Mouse (Mus musculus) left cerebral cortex, adult 8-10 months (tissue): ENCODE measurements around the gene Ctnnb1. TPM values are rescaled to one million over a fixed set of nuclear protein-coding genes. Genes with fewer than 3 reads are reported as not detected.

Experiments
- DNase-seq, 2 experiments: peaks; one replicate each; pipeline ENCODE4 v3.0.0; 2022; ENCODE audit warnings: low spot score in 2 of 2
- total RNA-seq, 4 experiments: library from RNA; stranded (reverse); gene quantifications; 2 replicates each; pipeline ENCODE4 v1.2.4; 2022

Gene Ctnnb1
- total RNA-seq, 4 experiments from 2014 or later, result 498 to 528 (median 508) TPM

DNA sequence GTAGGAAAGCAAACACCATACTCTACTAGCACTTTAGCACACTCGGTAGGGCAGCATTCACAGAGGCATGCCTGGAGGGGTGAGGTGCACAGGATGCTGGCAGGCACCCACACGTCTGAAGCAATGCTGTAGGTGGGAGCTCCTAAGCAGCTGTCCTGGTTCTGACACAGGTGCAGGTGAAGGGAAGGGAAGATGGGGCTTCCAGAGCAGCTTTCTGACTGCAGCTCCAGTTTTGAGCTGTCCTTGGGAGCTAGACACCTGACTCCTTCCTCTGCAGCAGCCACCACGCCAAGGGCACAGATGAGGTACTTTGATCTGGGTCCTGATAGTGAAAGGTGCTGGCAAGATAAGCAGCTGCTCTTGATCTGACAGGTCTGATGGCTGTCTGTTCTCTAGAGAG lies 32.5 kb downstream of the Ctnnb1 start:
- no peak for DNase-seq

- DNase-seq, result no peak
Observed at GRCm38 (mm10) chr9:120961969-120962700, 33.1 kb downstream of the Ctnnb1 start.

DNA sequence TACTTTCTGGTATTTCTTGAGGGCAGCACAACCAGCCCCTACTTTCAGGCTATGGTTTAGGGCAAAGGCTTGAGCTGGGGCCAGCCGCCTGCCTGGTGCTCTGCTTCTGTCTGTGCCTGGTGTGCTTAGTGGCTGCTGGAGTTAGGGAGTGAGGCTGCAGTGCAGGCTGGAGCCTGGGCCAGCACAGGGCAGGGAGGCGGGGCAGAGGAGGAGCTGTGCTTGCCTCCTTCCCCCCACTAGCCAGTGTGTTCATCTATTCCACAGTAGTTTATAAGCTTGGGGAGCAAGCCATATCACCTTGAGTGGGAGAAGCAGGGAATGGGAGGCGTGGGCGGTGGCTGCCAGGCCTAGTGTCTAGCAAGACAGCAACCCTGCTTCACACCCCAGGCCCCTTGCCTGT lies 34.1 kb downstream of the Ctnnb1 start:
- no peak for DNase-seq

GRCm38 (mm10) chr9:120963720-120964119 lies 34.7 kb downstream of the Ctnnb1 start:
- no peak for DNase-seq

- DNase-seq, result no peak
Observed at GRCm38 (mm10) chr9:120964224-120964623, 35.2 kb downstream of the Ctnnb1 start.

GRCm38 (mm10) chr9:120965007-120965406 lies 36.0 kb downstream of the Ctnnb1 start:
- no peak for DNase-seq

DNA sequence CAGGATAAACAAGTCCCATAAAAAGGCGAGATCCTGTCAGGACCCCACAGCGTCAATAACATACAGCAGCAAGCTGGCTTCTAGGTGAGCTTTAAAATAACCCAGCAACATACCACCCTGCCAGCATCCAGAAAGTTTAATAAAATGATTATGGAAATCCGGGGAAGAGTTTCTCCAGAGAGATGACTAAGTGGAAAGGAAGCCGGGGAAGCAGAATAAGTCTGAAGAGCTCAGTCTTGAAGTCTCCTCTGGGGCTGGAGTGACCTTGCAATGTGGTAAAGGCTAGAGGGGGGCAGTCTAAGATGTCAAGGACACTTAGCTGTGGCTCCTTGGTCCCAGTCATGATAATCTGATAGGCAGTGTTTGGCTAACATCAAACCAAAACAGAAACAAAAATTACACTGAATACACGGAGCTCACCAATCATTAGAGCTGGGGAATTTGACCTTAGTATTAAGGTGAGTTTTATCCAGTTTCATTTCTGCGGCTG lies 44.1 kb downstream of the Ctnnb1 start:
- DNase-seq, result no peak

DNA sequence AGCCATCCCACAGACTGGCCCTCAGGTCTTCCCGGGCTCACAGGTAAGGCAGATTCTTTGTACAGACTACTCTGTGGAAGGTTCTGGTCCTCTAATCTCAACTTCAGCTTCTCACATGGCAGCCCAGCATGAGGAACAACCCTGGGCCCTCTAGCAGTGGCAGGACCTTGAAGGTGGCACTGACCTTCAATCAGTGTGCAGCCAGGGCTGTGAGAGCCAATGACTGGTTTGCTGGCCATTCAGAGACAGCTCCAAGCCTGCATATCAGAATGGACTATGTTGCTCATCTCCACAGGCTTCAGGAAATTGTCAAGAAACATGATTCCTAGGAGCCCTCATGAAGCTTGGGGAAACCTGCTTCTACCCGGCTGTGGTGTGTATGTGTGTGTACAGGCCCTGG lies 45.2 kb downstream of the Ctnnb1 start:
- no peak for DNase-seq

GRCm38 (mm10) chr9:120976158-120976557 lies 47.1 kb downstream of the Ctnnb1 start:
- DNase-seq, result no peak

GRCm38 (mm10) chr9:120976856-120977255 lies 47.8 kb downstream of the Ctnnb1 start:
- no peak for DNase-seq

DNA sequence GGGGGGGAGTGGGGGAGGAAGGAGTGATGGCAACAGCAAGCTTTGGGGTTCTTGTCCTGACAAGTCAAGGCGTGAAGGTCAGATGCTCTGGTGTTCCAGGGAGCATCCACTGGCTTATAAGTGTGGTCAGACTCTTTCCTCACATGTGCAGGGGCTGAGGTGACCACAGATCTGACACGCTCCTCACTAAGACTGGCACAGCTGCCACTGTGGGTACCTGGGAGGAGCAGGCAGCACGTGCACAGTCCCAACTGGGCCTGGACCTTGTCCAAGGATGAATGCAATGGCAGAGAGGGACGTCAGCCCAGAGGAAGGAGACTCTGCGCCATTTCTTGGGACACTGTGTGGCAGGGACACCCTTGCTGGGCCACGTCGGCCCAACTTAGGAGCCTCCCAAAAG lies 52.8 kb downstream of the Ctnnb1 start:
- DNase-seq, result no peak

DNA sequence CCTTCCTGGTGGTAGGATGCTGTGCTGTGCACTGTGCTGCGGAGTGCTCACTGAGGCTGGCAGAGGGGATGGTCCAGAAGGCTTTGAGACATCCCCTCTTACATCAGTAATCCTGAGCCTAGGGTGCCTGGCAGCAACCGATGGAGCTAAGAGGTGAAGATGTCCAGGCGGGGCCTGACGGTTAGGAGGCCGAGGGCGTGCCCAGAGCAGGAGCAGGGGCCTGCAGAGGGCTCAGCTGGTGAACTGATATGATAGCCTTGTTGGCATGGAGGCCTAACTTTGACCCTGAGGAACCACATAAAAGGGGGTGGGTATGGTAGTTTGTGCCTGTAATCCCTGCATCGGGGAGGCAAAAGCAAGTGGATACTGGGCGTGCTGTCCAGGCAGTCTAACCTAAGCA lies 54.8 kb downstream of the Ctnnb1 start:
- DNase-seq, result no peak

DNA sequence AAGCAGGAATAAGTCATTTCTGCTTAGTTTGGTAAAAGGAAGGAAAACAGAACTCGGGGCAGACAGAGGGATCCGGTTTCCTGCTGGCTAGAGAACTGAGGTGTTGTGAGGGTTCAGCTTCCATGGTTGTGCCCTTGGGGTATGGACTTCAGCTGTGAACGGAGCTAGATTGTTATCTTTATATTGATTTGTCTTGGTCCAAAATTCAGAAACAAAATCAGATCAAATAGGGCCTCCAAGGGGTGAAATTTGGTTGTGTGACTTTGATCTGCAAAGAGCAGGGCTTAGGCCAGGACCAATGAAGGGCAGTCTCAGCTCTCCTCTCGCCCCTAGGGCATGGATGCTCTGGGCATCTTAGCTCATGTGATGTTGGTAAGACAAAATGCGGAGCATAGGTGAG lies 55.5 kb downstream of the Ctnnb1 start:
- no peak for DNase-seq

DNA sequence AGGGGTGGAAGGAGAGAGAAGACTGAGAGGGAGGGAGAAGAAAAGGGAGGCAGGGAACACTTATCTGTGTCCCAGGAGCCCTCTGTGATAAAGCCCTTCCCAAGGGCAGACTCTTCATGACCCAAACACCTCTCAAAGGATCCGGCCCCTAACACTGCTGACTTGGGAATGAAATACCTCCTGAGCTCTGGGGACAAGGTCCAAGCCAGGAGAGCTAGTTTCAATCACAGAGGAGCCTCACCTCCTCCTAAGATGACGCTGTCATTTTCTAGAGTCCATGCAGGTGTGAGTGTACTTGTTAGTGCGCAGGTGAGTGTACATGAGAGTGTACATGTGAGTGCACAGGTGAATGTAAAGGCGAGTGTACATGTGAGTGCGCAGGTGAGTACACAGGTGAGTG lies 56.0 kb downstream of the Ctnnb1 start:
- no peak for DNase-seq

DNA sequence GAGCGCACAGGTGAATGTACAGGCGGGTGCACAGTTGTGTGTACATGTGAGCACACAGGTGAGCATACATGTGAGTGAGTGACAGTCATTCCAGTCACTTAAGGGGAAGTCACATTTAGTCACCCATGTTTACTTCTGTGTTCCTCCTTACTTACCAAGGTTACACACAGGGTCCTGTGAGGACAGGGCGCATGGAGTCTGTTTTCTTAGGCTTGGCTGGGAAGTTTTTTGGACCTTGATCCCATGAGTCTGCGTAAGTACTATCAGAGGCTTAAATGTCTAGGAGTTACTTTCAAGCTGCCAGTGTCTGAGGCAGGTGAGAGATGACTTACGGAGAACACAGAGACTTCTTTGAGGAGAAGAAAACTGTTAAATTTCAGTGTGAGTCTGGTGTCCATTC lies 56.5 kb downstream of the Ctnnb1 start:
- no peak for DNase-seq

GRCm38 (mm10) chr9:120986255-120986654 lies 57.2 kb downstream of the Ctnnb1 start:
- no peak for DNase-seq

GRCm38 (mm10) chr9:120986994-120987393 lies 58.0 kb downstream of the Ctnnb1 start:
- no peak for DNase-seq

DNA sequence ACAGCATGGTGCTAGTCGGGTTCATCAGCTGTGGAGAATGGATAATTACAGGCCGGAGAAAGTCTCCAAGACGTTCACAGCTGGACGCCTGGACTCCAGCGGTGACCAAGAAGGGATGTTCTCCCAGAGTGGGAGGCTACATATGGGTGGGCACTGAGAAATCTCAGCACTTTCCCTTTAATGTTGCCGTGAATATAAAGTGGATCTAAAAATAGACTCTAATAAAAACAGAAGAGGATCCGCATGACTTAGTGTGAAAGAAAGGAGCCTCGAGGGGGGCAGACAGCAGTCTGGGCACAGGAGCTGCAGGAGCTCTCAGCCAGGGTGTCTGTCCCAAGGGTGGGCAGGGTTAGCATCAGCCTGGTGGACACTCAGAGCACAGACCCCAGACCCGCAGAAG lies 59.1 kb downstream of the Ctnnb1 start:
- DNase-seq, result no peak

- DNase-seq, result no peak
Observed at GRCm38 (mm10) chr9:120989806-120990700, 61.0 kb downstream of the Ctnnb1 start.

DNA sequence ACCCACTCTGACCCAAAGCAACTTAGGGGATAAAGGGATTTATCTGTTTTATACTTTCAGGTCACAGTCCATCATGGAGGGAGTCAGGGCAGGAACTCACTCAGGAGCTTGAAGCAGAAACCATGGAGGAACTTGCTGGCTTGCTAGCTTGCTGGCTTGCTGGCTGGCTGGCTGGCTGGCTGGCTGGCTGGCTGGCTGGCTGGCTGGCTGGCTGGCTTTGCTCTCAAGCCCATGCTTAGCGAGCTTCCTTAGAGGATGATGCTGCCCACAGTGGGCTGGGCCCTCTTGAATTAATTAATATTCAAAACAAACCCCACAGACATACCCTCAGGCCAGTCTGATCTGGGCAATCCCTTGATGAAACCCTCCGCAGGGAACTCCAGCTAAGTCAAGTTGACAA lies 62.8 kb downstream of the Ctnnb1 start:
- no peak for DNase-seq

GRCm38 (mm10) chr9:120993004-120993403 lies 64.0 kb downstream of the Ctnnb1 start:
- no peak for DNase-seq
